Mouse (Mus musculus): ENCODE results near the gene Cd209a.

- TF ChIP-seq GATA1 (IDR thresholded peaks at IDR 0.05; ENCODE audit: low read length) = no peak
- TF ChIP-seq TAL1 (IDR thresholded peaks at IDR 0.05; ENCODE audit: low read length) = no peak
Measured at GRCm38 (mm10) chr8:3748761-3749160, at the start of gene Cd209a.
